Mouse (Mus musculus): ENCODE measurements around the gene Gm11009.
"Not testable (repeated sequence)": the region's sequence is repeated elsewhere in the genome, so short reads cannot be mapped to it uniquely, and the experiment has no call there.

Gm11009 gene

DNA sequence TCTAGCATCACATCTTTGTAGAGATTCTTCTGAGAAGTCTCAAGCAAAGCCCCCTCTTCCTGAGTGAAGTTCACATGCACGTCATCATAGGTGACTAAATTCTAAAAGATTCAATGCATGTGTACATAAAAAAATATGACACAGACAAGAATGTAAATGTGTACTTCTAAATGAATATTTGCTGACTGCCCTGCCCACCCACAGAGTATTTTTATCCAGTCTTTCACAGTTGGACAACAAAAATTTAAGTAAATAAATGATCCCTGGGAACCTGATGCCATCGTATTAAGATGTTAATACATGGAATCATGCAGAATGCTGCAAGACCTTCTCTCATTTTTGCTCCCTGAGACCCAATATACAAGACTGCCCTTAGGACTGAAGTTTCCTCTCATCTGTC, at the start of gene Gm11009:
Gene Gm11009 (minus strand): TSS at position 101 of the 400 bp plus-strand sequence.
- not testable (repeated sequence) for DNase-seq (ENCODE audit: low spot score in 2 of 2)
